Mouse (Mus musculus) liver, adult (tissue): ENCODE results near the gene Hemgn.

Experiments used
- GATA4 ChIP-seq: IDR thresholded peaks from 2 replicates; pipeline ENCODE4 v1.6.1; 2014; ENCODE audit warnings: mild to moderate bottlenecking, low read length; ENCODE audit not compliant: insufficient replicate concordance

The Hemgn gene

DNA sequence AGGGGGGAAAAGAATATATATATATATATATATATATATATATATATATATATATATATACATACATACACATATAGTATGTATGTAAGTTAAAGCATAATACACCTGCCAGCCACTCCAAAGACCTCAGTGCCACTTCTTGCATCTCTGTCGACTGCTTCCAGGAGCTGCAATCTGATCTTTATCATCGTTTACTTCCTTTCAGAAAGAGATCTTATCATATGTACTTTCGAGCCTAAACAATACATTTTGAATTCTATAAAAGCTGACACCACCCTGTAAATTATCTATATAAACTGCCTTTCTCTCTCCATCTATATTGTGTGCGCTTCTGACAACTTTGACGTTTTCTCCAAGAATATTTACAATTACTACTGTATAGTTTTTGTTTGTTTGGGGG is 24.8 kb downstream of the Hemgn start:
- TF ChIP-seq GATA4 = no peak

- TF ChIP-seq GATA4 = no peak
Observed at GRCm38 (mm10) chr4:46374869-46375368, 38.4 kb downstream of the Hemgn start.

- TF ChIP-seq GATA4 = no peak
Observed at GRCm38 (mm10) chr4:46374455-46374854, 38.9 kb downstream of the Hemgn start.

GRCm38 (mm10) chr4:46371030-46371429 is 42.3 kb downstream of the Hemgn start:
- TF ChIP-seq GATA4 = no peak

GRCm38 (mm10) chr4:46370406-46370805 is 42.9 kb downstream of the Hemgn start:
- no peak for TF ChIP-seq GATA4

GRCm38 (mm10) chr4:46369070-46369469 is 44.2 kb downstream of the Hemgn start:
- TF ChIP-seq GATA4 = no peak

- no peak for TF ChIP-seq GATA4
Observed at GRCm38 (mm10) chr4:46367487-46367959, 45.8 kb downstream of the Hemgn start.

DNA sequence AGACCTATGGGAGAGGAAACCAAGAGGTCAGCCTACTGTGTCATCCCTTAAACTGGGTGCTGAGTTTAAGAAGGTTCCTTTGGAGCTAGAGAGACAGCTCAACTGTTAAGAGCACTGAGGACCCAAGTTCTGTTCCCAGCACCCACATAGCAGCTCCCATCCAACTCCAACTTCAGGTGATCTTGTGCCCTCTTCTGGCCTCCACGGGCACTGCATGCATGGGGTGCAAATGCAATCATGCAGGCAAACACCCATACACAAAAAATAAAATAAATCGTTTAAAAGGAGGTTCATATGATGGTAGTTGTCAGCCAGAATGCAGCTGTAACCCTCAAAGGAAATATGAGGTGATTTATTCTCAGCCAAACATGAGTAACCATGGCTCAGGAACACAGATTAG is 48.9 kb downstream of the Hemgn start:
- no peak for TF ChIP-seq GATA4

DNA sequence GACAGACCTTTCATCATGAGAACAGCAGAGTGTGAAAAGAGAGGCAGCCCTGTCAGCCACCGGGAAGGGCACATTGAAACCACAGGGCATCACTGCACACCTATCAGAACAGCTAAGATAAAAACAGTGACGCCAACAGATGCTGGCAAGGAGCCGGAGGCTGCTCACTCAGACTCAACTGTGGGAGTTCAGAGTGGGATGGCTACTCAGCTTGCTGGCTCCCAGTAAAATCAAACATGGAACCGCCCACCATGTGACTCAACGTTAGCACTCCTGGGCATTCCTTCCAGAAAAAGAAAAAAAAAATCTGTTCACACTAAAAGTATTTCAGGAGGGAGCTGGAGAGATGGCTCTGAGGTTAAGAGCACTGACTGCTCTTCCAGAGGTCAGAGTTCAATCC is 52.0 kb downstream of the Hemgn start:
- no peak for TF ChIP-seq GATA4

- TF ChIP-seq GATA4 = no peak
Observed at GRCm38 (mm10) chr4:46359539-46360253, 53.6 kb downstream of the Hemgn start.

DNA sequence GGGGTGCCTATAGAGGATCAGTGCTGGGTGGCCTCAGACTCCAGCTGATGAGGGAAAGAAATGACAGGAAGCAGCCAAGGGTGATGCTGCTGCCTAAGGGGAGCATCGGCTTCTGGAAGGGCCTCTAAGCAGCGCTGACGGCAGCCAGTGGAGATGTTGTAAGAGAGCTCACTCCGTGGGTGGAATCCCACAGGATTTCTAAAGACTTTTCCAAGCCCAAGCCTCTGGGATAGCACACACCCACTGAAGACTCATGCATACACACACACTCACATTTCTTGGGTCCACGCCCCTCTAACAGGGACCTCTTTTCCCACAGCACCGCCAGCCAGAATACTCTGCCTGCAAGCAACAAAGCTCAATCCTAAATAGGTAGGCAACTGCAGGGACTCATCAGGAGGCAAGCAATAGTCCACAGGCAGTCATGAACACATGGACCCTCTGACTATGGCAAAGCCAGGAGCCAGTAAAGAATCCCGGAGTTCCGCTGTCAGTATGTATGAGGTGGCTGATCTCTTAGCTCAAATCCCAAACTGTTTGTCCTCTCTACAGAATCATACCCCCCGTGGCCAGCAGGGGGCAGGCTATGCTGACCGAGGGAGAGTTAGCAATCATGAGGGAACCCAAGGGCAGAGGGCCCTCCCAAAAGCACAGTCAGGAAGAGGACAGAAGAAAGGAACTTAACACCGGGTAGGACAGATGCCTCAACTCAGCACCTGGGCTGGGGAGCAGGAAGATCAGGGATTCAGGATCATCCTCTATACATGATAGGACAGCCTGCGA is 56.8 kb downstream of the Hemgn start:
- TF ChIP-seq GATA4 = no peak

DNA sequence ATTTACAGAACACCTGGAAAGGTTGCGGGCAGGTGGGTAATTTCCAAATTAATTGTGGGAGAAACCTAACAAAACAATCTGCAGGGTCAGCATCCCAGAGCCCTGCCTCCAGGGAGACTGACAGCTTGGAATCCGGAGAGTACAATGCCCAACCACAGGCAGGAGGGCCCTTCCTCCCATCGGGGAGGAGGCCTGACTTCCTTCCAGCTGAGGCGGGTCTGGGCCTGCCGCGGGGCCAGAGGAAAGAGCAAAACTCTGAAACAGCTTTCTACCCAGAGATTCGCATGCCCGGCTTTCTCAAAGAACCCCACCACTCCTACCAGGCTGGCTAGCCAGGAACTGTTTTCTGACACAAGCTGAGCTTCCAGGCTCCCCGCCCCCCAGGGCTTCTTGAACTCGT is 60.3 kb downstream of the Hemgn start:
- TF ChIP-seq GATA4 = no peak

DNA sequence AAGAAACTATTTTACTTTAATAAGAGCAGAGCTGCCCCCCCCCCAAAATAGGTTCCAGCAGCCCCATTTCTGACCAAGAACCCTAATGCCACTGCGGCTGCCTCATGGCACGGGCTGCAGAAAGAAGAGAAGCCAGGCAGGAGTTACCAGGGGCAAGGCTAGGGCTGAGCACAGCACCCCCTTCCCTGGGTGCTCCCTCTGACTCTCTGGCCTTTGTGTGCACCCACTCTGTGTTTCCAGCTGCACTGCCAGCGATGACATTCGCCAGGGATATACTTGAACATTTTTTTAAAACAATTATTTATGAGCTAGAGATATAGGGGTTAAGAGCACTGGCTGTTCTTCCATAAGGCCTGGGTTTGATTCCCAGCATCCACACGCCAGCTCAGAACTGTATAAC is 63.8 kb downstream of the Hemgn start:
- TF ChIP-seq GATA4 = no peak

GRCm38 (mm10) chr4:46348897-46349296 is 64.4 kb downstream of the Hemgn start:
- TF ChIP-seq GATA4 = no peak

DNA sequence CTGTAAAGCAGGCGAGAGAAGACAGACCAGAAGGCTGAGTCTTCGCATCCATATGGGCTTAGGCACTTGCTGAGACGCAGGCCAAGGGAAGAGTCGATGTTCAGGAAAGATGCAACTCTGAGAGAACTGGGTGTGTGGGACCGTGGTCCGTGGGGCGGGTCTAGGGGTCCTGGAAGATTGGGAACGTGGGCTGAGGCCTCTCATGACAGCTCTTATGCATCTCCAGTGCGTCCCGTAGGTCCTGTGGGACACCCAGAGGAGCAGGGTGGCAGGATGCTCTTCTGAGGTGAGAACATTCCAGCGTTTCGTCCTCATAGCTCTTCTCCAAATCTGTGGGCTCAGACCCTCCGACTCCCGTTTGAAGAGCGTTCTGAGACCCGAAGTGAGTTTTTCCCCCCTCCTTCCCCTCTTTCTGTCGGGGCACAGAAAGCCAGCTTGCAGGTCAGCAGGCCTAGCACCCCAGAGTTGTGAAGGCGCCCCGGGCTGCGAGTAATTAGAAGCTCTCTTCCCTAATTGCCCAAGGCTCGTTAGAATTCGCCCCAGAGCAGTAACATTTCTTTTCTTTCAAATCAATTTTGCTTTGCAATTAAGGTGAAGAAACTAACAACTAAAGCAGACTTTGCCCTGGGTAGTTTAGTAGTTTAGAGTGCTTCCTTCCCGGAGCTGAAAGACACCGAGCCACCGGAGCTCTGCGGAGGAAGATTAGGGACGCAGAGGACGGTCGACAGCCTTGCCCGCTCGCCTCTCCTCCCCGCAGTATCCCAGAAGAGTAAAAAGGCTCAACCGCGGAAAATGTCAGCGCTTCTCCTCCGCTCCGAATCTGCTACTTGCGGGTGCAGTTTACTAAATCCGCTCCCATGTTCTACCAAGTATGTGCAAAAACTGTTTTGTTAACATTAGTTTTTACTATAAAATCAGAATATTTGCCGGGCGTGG is 65.5 kb downstream of the Hemgn start:
- no peak for TF ChIP-seq GATA4
